Mouse (Mus musculus): ENCODE measurements at regions not wholly inside any gene's neighbourhood (a gene's known extent, or its start where the extent isn't known, plus 50 kb on each side); places are given as distances from the start of the nearest gene placed in this dataset.
A peak's percentile ranks its signal among the peaks of the same experiment; 100 is the strongest.

DNA sequence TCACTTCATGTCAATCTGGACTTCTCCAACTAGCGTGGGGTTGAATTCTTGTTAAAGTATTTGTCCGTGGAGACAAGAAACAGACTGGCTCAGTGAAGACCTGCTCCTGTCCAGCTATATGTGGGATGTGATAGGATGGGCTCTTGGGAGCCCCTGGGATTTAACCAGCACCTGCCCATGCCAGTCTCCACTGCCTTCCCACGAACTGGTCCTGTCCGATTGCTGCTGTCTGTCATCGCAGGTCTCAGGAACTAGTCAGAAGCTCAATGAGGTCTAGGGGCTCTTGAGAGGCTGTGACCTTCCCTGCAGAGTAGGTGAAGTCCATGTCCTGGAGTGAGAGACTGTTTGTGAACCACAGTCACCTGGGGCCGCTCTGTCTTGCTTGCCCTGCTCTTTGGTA is 62.8 kb upstream of the Lrpap1 start:
- peaks cover 10% of the 10 kb centered on the region for H3K4me1 ChIP-seq (ENCODE audit: insufficient read depth, low read depth, low read length)
- no peaks in the 10 kb centered on the region for H3K36me3 ChIP-seq (replicated peaks)
- H3K4me3 ChIP-seq (ENCODE audit: low read depth, low read length): no peak overlapping the region
- DNase-seq (ENCODE audit: low spot score) (no peak), ATAC-seq (ENCODE audit: extremely low read depth, insufficient number of reproducible peaks, low FRiP score, poor library complexity, severe bottlenecking) (no peak)
- TF ChIP-seq GATA2 (IDR thresholded peaks at IDR 0.05; ENCODE audit: borderline replicate concordance, low read depth, low read length) (no peak), TAL1 (conservative IDR thresholded peaks at IDR 0.05; ENCODE audit: low read depth, low read length) (no peak), POLR2AphosphoS5 (IDR thresholded peaks at IDR 0.05; ENCODE audit: insufficient replicate concordance, low read depth, low read length) (no peak), GATA1 (IDR thresholded peaks at IDR 0.05; ENCODE audit: borderline replicate concordance, low read length) (no peak), CTCF (IDR thresholded peaks at IDR 0.05; ENCODE audit: low read depth, low read length) (no peak)
- H3K27me3 ChIP-seq (ENCODE audit: insufficient read depth, low read length): peaks cover 6% of the 10 kb centered on the region; the same call in 1 of the 2 replicates
- no peaks in the 10 kb centered on the region for H3K9me3 ChIP-seq (replicated peaks)

- Histone ChIP-seq H3K4me3 (ENCODE audit: low read depth, low read length) (no peak overlapping the region), H3K4me1 (ENCODE audit: insufficient read depth, low read depth, low read length) (peaks cover 17% of the 10 kb centered on the region), H3K36me3 (replicated peaks) (no peaks in the 10 kb centered on the region), H3K27me3 (ENCODE audit: insufficient read depth, low read length) (peaks cover 6% of the 10 kb centered on the region), H3K9me3 (replicated peaks) (no peaks in the 10 kb centered on the region)
- TF ChIP-seq POLR2AphosphoS5 (IDR thresholded peaks at IDR 0.05; ENCODE audit: insufficient replicate concordance, low read depth, low read length): no peak
- no peak for TF ChIP-seq CTCF (IDR thresholded peaks at IDR 0.05; ENCODE audit: low read depth, low read length)
- TF ChIP-seq TAL1 (conservative IDR thresholded peaks at IDR 0.05; ENCODE audit: low read depth, low read length): no peak
- TF ChIP-seq GATA1 (IDR thresholded peaks at IDR 0.05; ENCODE audit: borderline replicate concordance, low read length): no peak
- no peak for TF ChIP-seq GATA2 (IDR thresholded peaks at IDR 0.05; ENCODE audit: borderline replicate concordance, low read depth, low read length)
- ATAC-seq (ENCODE audit: extremely low read depth, insufficient number of reproducible peaks, low FRiP score, poor library complexity, severe bottlenecking) (peak; percentile 47; the same call in 1 of the 2 replicates), DNase-seq (ENCODE audit: low spot score) (no peak)
Observed at GRCm38 (mm10) chr5:35165993-35166392, 60.4 kb upstream of the Lrpap1 start.

- ATAC-seq (ENCODE audit: extremely low read depth, insufficient number of reproducible peaks, low FRiP score, poor library complexity, severe bottlenecking): peak; percentile 51; the same call in 1 of the 2 replicates
- TF ChIP-seq CTCF (IDR thresholded peaks at IDR 0.05; ENCODE audit: low read depth, low read length) (no peak), GATA2 (IDR thresholded peaks at IDR 0.05; ENCODE audit: borderline replicate concordance, low read depth, low read length) (no peak), POLR2AphosphoS5 (IDR thresholded peaks at IDR 0.05; ENCODE audit: insufficient replicate concordance, low read depth, low read length) (no peak), GATA1 (IDR thresholded peaks at IDR 0.05; ENCODE audit: borderline replicate concordance, low read length) (no peak), TAL1 (conservative IDR thresholded peaks at IDR 0.05; ENCODE audit: low read depth, low read length) (no peak)
- peaks cover 23% of the 10 kb centered on the region for H3K4me1 ChIP-seq (ENCODE audit: insufficient read depth, low read depth, low read length)
Observed at GRCm38 (mm10) chr5:35165459-35165858, 59.9 kb upstream of the Lrpap1 start.

GRCm38 (mm10) chr5:35162607-35163006 is 57.0 kb upstream of the Lrpap1 start:
- ATAC-seq (ENCODE audit: extremely low read depth, insufficient number of reproducible peaks, low FRiP score, poor library complexity, severe bottlenecking) (no peak), DNase-seq (ENCODE audit: low spot score) (no peak)
- Histone ChIP-seq H3K36me3 (replicated peaks) (no peaks in the 10 kb centered on the region), H3K4me3 (ENCODE audit: low read depth, low read length) (no peak overlapping the region), H3K4me1 (ENCODE audit: insufficient read depth, low read depth, low read length) (peaks cover 27% of the 10 kb centered on the region), H3K9me3 (replicated peaks) (no peaks in the 10 kb centered on the region), H3K27me3 (ENCODE audit: insufficient read depth, low read length) (peaks cover 21% of the 10 kb centered on the region)
- TF ChIP-seq GATA2 (IDR thresholded peaks at IDR 0.05; ENCODE audit: borderline replicate concordance, low read depth, low read length): no peak
- no peak for TF ChIP-seq POLR2AphosphoS5 (IDR thresholded peaks at IDR 0.05; ENCODE audit: insufficient replicate concordance, low read depth, low read length)
- TF ChIP-seq CTCF (IDR thresholded peaks at IDR 0.05; ENCODE audit: low read depth, low read length): no peak
- no peak for TF ChIP-seq TAL1 (conservative IDR thresholded peaks at IDR 0.05; ENCODE audit: low read depth, low read length)
- no peak for TF ChIP-seq GATA1 (IDR thresholded peaks at IDR 0.05; ENCODE audit: borderline replicate concordance, low read length)

More at GRCm38 (mm10) chr5:35165459-35165858, 59.9 kb upstream of the Lrpap1 start:
- Histone ChIP-seq H3K9me3 (replicated peaks) (no peaks in the 10 kb centered on the region), H3K4me3 (ENCODE audit: low read depth, low read length) (no peak overlapping the region), H3K27me3 (ENCODE audit: insufficient read depth, low read length) (peaks cover 4% of the 10 kb centered on the region), H3K36me3 (replicated peaks) (no peaks in the 10 kb centered on the region)
- no peak for DNase-seq (ENCODE audit: low spot score)

DNA sequence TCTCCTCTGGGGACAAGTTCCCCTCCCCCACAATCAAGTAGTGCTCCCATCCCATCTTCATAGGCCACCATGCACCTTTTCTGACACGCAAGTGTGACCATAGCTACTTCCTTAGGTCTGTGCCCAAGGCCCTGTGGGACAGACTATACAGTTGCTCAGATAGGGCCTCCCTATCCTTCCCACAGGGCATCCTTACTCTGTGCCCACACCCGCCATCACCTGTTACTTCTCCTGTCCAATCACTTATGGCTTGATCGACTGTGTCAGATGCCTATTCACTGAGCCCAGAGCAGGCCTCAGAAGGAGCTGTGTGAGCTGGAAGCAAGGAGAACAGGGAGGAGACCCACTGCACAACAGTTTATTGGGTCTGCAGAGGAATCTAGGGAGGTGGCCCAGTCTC is 56.6 kb upstream of the Lrpap1 start:
- no peak for ATAC-seq (ENCODE audit: extremely low read depth, insufficient number of reproducible peaks, low FRiP score, poor library complexity, severe bottlenecking)
- DNase-seq (ENCODE audit: low spot score): no peak
- no peak overlapping the region for H3K4me3 ChIP-seq (ENCODE audit: low read depth, low read length)
- peaks cover 26% of the 10 kb centered on the region for H3K27me3 ChIP-seq (ENCODE audit: insufficient read depth, low read length)
- TF ChIP-seq POLR2AphosphoS5 (IDR thresholded peaks at IDR 0.05; ENCODE audit: insufficient replicate concordance, low read depth, low read length) (no peak), TAL1 (conservative IDR thresholded peaks at IDR 0.05; ENCODE audit: low read depth, low read length) (no peak), GATA1 (IDR thresholded peaks at IDR 0.05; ENCODE audit: borderline replicate concordance, low read length) (no peak), CTCF (IDR thresholded peaks at IDR 0.05; ENCODE audit: low read depth, low read length) (no peak), GATA2 (IDR thresholded peaks at IDR 0.05; ENCODE audit: borderline replicate concordance, low read depth, low read length) (no peak)
- no peaks in the 10 kb centered on the region for H3K36me3 ChIP-seq (replicated peaks)
- no peaks in the 10 kb centered on the region for H3K9me3 ChIP-seq (replicated peaks)
- peaks cover 27% of the 10 kb centered on the region for H3K4me1 ChIP-seq (ENCODE audit: insufficient read depth, low read depth, low read length)

- ATAC-seq (ENCODE audit: extremely low read depth, insufficient number of reproducible peaks, low FRiP score, poor library complexity, severe bottlenecking) (peak; percentile 62), DNase-seq (ENCODE audit: low spot score) (no peak)
- TF ChIP-seq GATA1 (IDR thresholded peaks at IDR 0.05; ENCODE audit: borderline replicate concordance, low read length): no peak
- no peak for TF ChIP-seq POLR2AphosphoS5 (IDR thresholded peaks at IDR 0.05; ENCODE audit: insufficient replicate concordance, low read depth, low read length)
- TF ChIP-seq CTCF (IDR thresholded peaks at IDR 0.05; ENCODE audit: low read depth, low read length): no peak
- no peak for TF ChIP-seq TAL1 (conservative IDR thresholded peaks at IDR 0.05; ENCODE audit: low read depth, low read length)
- TF ChIP-seq GATA2 (IDR thresholded peaks at IDR 0.05; ENCODE audit: borderline replicate concordance, low read depth, low read length): no peak
- peaks cover 32% of the 10 kb centered on the region for H3K27me3 ChIP-seq (ENCODE audit: insufficient read depth, low read length)
- peaks cover 26% of the 10 kb centered on the region for H3K4me1 ChIP-seq (ENCODE audit: insufficient read depth, low read depth, low read length)
- H3K4me3 ChIP-seq (ENCODE audit: low read depth, low read length): no peak overlapping the region; the same call in 1 of the 2 replicates
- H3K9me3 ChIP-seq (replicated peaks): no peaks in the 10 kb centered on the region
- H3K36me3 ChIP-seq (replicated peaks): no peaks in the 10 kb centered on the region
Observed at GRCm38 (mm10) chr5:35160929-35161815, 55.6 kb upstream of the Lrpap1 start.

Measured in G1E (cell line).